Mouse (Mus musculus) ES-Bruce4 (cell line): ENCODE results near the gene Garnl3. TPM values are rescaled to one million over a fixed set of nuclear protein-coding genes. Genes with fewer than 3 reads are reported as not detected.

Source experiments
- H3K27ac ChIP-seq: 2 replicates; pipeline ENCODE4 v1.5.1; 2012; ENCODE audit warnings: low read length, inconsistent platforms; ENCODE audit not compliant: insufficient read depth
- H3K27me3 ChIP-seq: 2 replicates; pipeline ENCODE4 v1.6.1; 2012; ENCODE audit warnings: mild to moderate bottlenecking, low read length, inconsistent platforms; ENCODE audit not compliant: control insufficient read depth, poor library complexity, insufficient read depth, severe bottlenecking
- H3K36me3 ChIP-seq: 2 replicates; pipeline ENCODE4 v1.6.1; 2012; ENCODE audit warnings: inconsistent platforms, mild to moderate bottlenecking, low read length, moderate library complexity; ENCODE audit not compliant: control insufficient read depth, poor library complexity, insufficient read depth, severe bottlenecking
- H3K4me1 ChIP-seq: one replicate; pipeline ENCODE4 v1.8.1; 2011; ENCODE audit warnings: low read length; ENCODE audit not compliant: control insufficient read depth, insufficient read depth
- H3K4me3 ChIP-seq: 2 replicates; pipeline ENCODE4 v1.5.1; 2011; ENCODE audit warnings: low read depth, mild to moderate bottlenecking, low read length
- H3K9ac ChIP-seq: 2 replicates; pipeline ENCODE4 v1.6.1; 2012; ENCODE audit warnings: low read depth, mild to moderate bottlenecking, inconsistent platforms; ENCODE audit not compliant: poor library complexity, severe bottlenecking
- H3K9me3 ChIP-seq: replicated peaks from 2 replicates; pipeline ENCODE4 v1.6.1; 2012; ENCODE audit warnings: mild to moderate bottlenecking, low read length, inconsistent platforms; ENCODE audit not compliant: control insufficient read depth, poor library complexity, insufficient read depth, severe bottlenecking
- CTCF ChIP-seq: IDR thresholded peaks from one replicate; pipeline ENCODE4 v1.8.1; 2011; ENCODE audit warnings: low read depth, low read length
- EP300 ChIP-seq: IDR thresholded peaks from 2 replicates; pipeline ENCODE4 v1.6.1; 2011; ENCODE audit warnings: low read depth, low read length; ENCODE audit not compliant: insufficient read depth
- POLR2A ChIP-seq: IDR thresholded peaks from one replicate; pipeline ENCODE4 v1.8.1; 2011; ENCODE audit warnings: low read length; ENCODE audit not compliant: insufficient read depth
- polyA plus RNA-seq: library from polyadenylated mRNA; stranded (reverse); fragments of >200 nt; gene quantifications from 2 replicates; pipeline ENCODE4 v1.2.4, GENCODE M21; 2011; ENCODE audit warnings: low read depth; ENCODE audit not compliant: missing spikeins, insufficient read depth, insufficient read length

Garnl3 gene
- polyA plus RNA-seq, 1 experiment: 29.1 TPM

- H3K4me1 ChIP-seq: no peaks in the 10 kb centered on the region
- TF ChIP-seq EP300 (no peak), POLR2A (no peak)
- H3K27me3 ChIP-seq: no peaks in the 10 kb centered on the region
- H3K36me3 ChIP-seq: no peaks in the 10 kb centered on the region
- no peak overlapping the region for H3K27ac ChIP-seq
- H3K4me3 ChIP-seq: no peak overlapping the region
- no peaks in the 10 kb centered on the region for H3K9me3 ChIP-seq
- H3K9ac ChIP-seq: no peak overlapping the region
Measured at GRCm38 (mm10) chr2:32997081-32997480, 134.4 kb downstream of the Garnl3 start.

- no peaks in the 10 kb centered on the region for H3K4me1 ChIP-seq
- no peak overlapping the region for H3K9ac ChIP-seq
Measured at GRCm38 (mm10) chr2:32992130-32992529, 139.3 kb downstream of the Garnl3 start.

DNA sequence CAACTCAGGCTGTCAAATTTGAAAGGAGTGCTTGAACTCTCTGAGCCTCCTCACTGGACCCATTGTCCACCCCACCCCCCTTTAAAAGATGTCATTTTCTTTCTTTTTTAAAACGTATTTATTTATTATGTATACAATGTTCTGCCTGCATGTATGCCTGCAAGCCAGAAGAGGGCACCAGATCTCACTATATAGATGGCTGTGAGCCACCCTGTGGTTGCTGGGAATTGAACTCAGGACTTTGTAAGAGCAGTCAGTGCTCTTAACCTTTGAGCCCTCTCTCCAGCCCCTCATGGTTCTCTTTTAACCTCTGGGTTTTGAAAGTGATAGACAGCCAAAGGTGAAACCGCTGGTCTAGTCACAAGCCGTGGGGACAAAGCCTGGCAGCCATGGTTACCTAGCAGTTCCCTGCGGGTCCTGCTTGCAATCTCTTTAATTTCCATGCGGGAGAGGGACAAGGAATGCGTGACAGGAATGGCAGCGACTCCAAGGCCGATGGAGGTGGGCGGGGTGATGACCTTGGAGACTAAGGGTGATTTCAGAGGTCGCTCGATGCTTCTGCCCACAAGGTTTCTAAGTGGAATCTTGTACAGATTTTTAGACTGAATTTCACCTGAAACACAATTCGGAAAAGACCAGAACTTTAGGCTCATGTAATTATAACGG lies 141.2 kb downstream of the Garnl3 start:
- Histone ChIP-seq H3K36me3 (no peaks in the 10 kb centered on the region), H3K9me3 (no peaks in the 10 kb centered on the region), H3K27ac (no peak overlapping the region), H3K4me3 (no peak overlapping the region), H3K4me1 (no peaks in the 10 kb centered on the region), H3K27me3 (no peaks in the 10 kb centered on the region), H3K9ac (no peak overlapping the region)
- TF ChIP-seq POLR2A (no peak), EP300 (no peak), CTCF (peak; percentile 20)

More at GRCm38 (mm10) chr2:32992130-32992529, 139.3 kb downstream of the Garnl3 start:
- Histone ChIP-seq H3K4me3 (no peak overlapping the region), H3K27ac (no peak overlapping the region), H3K36me3 (no peaks in the 10 kb centered on the region), H3K27me3 (no peaks in the 10 kb centered on the region), H3K9me3 (no peaks in the 10 kb centered on the region)
- no peak for TF ChIP-seq CTCF
- TF ChIP-seq POLR2A: no peak
- no peak for TF ChIP-seq EP300

DNA sequence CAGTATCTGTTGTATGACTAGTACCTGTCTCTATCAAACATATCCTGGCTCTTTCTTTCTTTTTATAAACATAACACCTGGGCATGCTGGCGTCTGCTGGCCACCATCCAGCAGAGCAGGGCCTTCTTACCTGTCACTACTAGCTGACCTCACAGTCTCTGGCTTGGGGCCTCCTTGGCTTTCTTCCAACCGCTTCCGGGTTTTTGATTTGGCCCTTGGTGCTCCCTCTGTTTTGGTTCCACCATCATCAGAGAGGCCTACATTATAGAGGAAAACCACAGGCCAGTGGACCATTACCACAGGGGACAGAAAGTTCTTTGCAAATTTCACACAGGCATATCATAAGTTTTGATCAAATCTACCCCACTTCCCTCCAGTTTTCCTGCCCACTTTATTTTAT lies 142.1 kb downstream of the Garnl3 start:
- Histone ChIP-seq H3K4me3 (no peak overlapping the region), H3K36me3 (no peaks in the 10 kb centered on the region), H3K9ac (no peak overlapping the region), H3K27ac (no peak overlapping the region), H3K9me3 (no peaks in the 10 kb centered on the region), H3K4me1 (no peaks in the 10 kb centered on the region), H3K27me3 (no peaks in the 10 kb centered on the region)
- TF ChIP-seq CTCF (no peak), EP300 (no peak), POLR2A (no peak)

GRCm38 (mm10) chr2:32985844-32986243 lies 145.6 kb downstream of the Garnl3 start:
- Histone ChIP-seq H3K4me3 (no peak overlapping the region), H3K27ac (0 out of 2 replicates have a peak overlapping the region, but pooled peaks have one; percentile 13), H3K9ac (no peak overlapping the region), H3K4me1 (no peaks in the 10 kb centered on the region), H3K36me3 (no peaks in the 10 kb centered on the region), H3K27me3 (no peaks in the 10 kb centered on the region), H3K9me3 (no peaks in the 10 kb centered on the region)
- TF ChIP-seq POLR2A (no peak), EP300 (no peak), CTCF (no peak)

GRCm38 (mm10) chr2:32983617-32984016 lies 147.8 kb downstream of the Garnl3 start:
- TF ChIP-seq CTCF: no peak
- no peak for TF ChIP-seq EP300
- TF ChIP-seq POLR2A: no peak
- Histone ChIP-seq H3K27ac (no peak overlapping the region; the same call in 1 of the 2 replicates), H3K4me1 (no peaks in the 10 kb centered on the region), H3K4me3 (no peak overlapping the region), H3K27me3 (no peaks in the 10 kb centered on the region), H3K9ac (peak overlapping the region; percentile 20; the same call in 1 of the 2 replicates), H3K36me3 (no peaks in the 10 kb centered on the region), H3K9me3 (no peaks in the 10 kb centered on the region)
